Mouse (Mus musculus) G1E (cell line): ENCODE data around the gene Diexf. TPM values are rescaled to one million over a fixed set of nuclear protein-coding genes. Genes with fewer than 3 reads are reported as not detected.

Source experiments
- ATAC-seq: 2 replicates; pipeline ENCODE4 v1.8.0; 2016; ENCODE audit warnings: mild to moderate bottlenecking; ENCODE audit not compliant: insufficient number of reproducible peaks, poor library complexity, low FRiP score, severe bottlenecking; ENCODE audit errors: extremely low read depth
- DNase-seq: peaks from one replicate; pipeline ENCODE4 v3.0.0; 2012; ENCODE audit warnings: low spot score
- H3K27me3 ChIP-seq: 2 replicates; pipeline ENCODE4 v1.6.1; 2012; ENCODE audit warnings: mild to moderate bottlenecking, low read length, inconsistent platforms; ENCODE audit not compliant: insufficient read depth
- H3K36me3 ChIP-seq: replicated peaks from 2 replicates; pipeline ENCODE3; 2012; ENCODE audit warnings: mild to moderate bottlenecking, inconsistent platforms
- H3K4me1 ChIP-seq: 2 replicates; pipeline ENCODE4 v1.6.1; 2012; ENCODE audit warnings: low read depth, low read length, inconsistent platforms, mixed read lengths; ENCODE audit not compliant: insufficient read depth
- H3K4me3 ChIP-seq: 2 replicates; pipeline ENCODE4 v1.5.1; 2012; ENCODE audit warnings: low read depth, mild to moderate bottlenecking, inconsistent platforms, low read length, moderate library complexity, mixed read lengths
- H3K9me3 ChIP-seq: replicated peaks from 2 replicates; pipeline ENCODE4 v1.6.1; 2012; ENCODE audit warnings: inconsistent platforms
- CTCF ChIP-seq: IDR thresholded peaks from 2 replicates; pipeline ENCODE4 v1.5.1; 2012; ENCODE audit warnings: low read depth, low read length, inconsistent platforms, mixed read lengths
- GATA1 ChIP-seq: IDR thresholded peaks from 2 replicates; pipeline ENCODE4 v1.6.1; 2012; ENCODE audit warnings: borderline replicate concordance, low read length, inconsistent platforms, mixed read lengths
- GATA2 ChIP-seq: IDR thresholded peaks from 2 replicates; pipeline ENCODE4 v1.6.1; 2012; ENCODE audit warnings: low read depth, low read length, inconsistent platforms, borderline replicate concordance
- POLR2AphosphoS5 ChIP-seq: IDR thresholded peaks from 2 replicates; pipeline ENCODE4 v1.6.1; 2012; ENCODE audit warnings: low read depth, low read length, inconsistent platforms; ENCODE audit not compliant: insufficient replicate concordance
- TAL1 ChIP-seq: conservative IDR thresholded peaks from 2 replicates; pipeline ENCODE4 v1.6.1; 2012; ENCODE audit warnings: low read depth, low read length, inconsistent platforms, mixed read lengths
- polyA plus RNA-seq: library from polyadenylated mRNA; stranded (reverse); fragments of >175 nt; gene quantifications from 2 replicates; pipeline ENCODE4 v1.2.3, GENCODE M21; 2012
- total RNA-seq, 2 experiments: library from RNA; stranded (forward) in 1 of 2; stranded (reverse) in 1 of 2; fragments of 200-1000 nt in 1 of 2; fragments of >200 nt in 1 of 2; fragmentation: Nextera tagmentation in 1 of 2; gene quantifications; 2 replicates each; pipeline ENCODE4 v1.2.3; 2014 to 2017

Gene Diexf
- total and polyA plus RNA-seq, 3 experiments: 3.4 to 28.0 (median 13.2) TPM

GRCm38 (mm10) chr1:193167746-193168145 is 37.7 kb upstream of the Diexf start, which contains the start of gene A130010J15Rik:
TSS of gene A130010J15Rik (plus strand) at chr1:193168046.
- peaks cover 47% of the 10 kb centered on the region for H3K27me3 ChIP-seq
- DNase-seq (no peak), ATAC-seq (no peak)
- H3K4me1 ChIP-seq: peaks cover 13% of the 10 kb centered on the region
- no peak within 1 kb of the TSS for H3K4me3 ChIP-seq
- H3K9me3 ChIP-seq: no peaks in the 10 kb centered on the region
- TF ChIP-seq TAL1: no peak
- no peak for TF ChIP-seq GATA1
- TF ChIP-seq POLR2AphosphoS5: no peak
- TF ChIP-seq GATA2: no peak
- TF ChIP-seq CTCF: no peak
- H3K36me3 ChIP-seq: peaks cover 4% of the 10 kb centered on the region

GRCm38 (mm10) chr1:193160317-193161032 is 30.4 kb upstream of the Diexf start:
- TF ChIP-seq CTCF: no peak
- TF ChIP-seq GATA2: no peak
- no peak for TF ChIP-seq TAL1
- no peak for TF ChIP-seq POLR2AphosphoS5
- no peak for TF ChIP-seq GATA1
- ATAC-seq: peak; percentile 97

GRCm38 (mm10) chr1:193159613-193160012 is 29.5 kb upstream of the Diexf start:
- H3K9me3 ChIP-seq: no peaks in the 10 kb centered on the region
- DNase-seq (no peak), ATAC-seq (no peak)
- H3K4me3 ChIP-seq: no peak overlapping the region
- peaks cover 22% of the 10 kb centered on the region for H3K4me1 ChIP-seq
- peaks cover 37% of the 10 kb centered on the region for H3K27me3 ChIP-seq
- TF ChIP-seq GATA2: no peak
- TF ChIP-seq GATA1: no peak
- H3K36me3 ChIP-seq: no peaks in the 10 kb centered on the region

More at GRCm38 (mm10) chr1:193160317-193161032, 30.4 kb upstream of the Diexf start:
- H3K4me3 ChIP-seq: peak overlapping the region; percentile 46; the same call in 1 of the 2 replicates
- DNase-seq: peak; percentile 79
- peaks cover 22% of the 10 kb centered on the region for H3K4me1 ChIP-seq
- no peaks in the 10 kb centered on the region for H3K36me3 ChIP-seq
- peaks cover 37% of the 10 kb centered on the region for H3K27me3 ChIP-seq
- H3K9me3 ChIP-seq: no peaks in the 10 kb centered on the region

GRCm38 (mm10) chr1:193159163-193159562 is 29.1 kb upstream of the Diexf start:
- Histone ChIP-seq H3K4me3 (no peak overlapping the region), H3K36me3 (no peaks in the 10 kb centered on the region), H3K27me3 (peaks cover 33% of the 10 kb centered on the region), H3K9me3 (no peaks in the 10 kb centered on the region), H3K4me1 (peaks cover 22% of the 10 kb centered on the region)
- no peak for DNase-seq
- TF ChIP-seq CTCF (no peak), GATA2 (no peak), GATA1 (no peak), TAL1 (no peak), POLR2AphosphoS5 (no peak)
- ATAC-seq: no peak

DNA sequence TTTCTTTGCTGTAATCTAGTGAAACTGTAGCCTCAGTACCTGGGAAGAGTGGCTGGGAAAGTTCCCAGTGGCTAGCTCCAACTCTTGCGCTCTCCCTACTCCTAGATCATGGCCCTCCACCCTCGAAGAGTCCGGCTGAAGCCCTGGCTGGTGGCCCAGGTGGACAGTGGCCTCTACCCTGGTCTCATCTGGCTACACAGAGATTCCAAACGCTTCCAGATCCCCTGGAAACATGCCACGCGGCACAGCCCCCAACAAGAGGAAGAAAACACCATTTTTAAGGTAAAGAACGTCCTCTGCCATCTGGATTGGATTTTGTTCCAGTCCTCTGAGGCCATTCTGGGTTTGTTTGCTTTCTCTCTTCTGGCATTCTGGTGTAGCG is 27.0 kb upstream of the Diexf start:
- H3K4me3 ChIP-seq: no peak overlapping the region
- no peaks in the 10 kb centered on the region for H3K9me3 ChIP-seq
- no peak for DNase-seq
- ATAC-seq: no peak
- peaks cover 29% of the 10 kb centered on the region for H3K4me1 ChIP-seq
- TF ChIP-seq CTCF (no peak), GATA1 (no peak), TAL1 (no peak), POLR2AphosphoS5 (no peak), GATA2 (no peak)
- peaks cover 32% of the 10 kb centered on the region for H3K27me3 ChIP-seq
- no peaks in the 10 kb centered on the region for H3K36me3 ChIP-seq

DNA sequence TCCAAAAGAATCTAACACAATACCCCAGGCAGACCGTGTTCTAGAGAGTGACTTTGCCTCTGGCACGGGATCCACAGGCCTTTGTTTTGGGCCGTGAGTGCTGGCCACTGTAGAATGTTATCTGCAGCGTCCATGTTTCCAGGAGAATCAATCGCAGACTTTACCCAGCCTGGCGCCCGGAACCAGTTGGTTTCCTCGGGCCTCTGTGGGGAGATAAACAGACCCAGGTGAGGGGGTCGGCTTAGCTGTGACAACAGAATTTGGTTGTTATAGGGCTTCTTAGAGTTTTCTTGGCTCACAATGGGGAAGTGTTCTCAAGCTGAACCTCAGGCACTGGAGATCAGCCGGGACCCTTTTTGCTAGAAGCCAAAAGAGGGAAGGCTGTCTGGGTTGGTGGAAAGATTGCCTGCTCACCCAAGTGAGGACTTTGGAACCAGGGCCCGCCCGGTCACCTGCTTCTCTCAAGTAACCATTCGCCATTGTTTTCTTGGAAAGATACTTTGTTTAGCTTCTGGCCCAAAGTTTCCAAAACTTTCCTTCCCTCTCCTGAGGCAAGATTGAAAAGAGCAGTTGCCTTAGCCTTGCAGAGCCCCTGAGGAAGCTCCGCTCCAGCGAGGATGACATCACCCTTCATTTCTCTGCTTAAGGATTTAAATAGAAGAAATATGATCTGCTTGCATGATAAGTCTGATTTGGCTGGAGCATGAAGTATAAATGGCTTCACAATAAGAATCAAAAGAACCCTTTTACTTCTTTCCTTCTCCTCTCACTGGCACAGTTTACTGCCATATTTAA is 26.4 kb upstream of the Diexf start:
- no peaks in the 10 kb centered on the region for H3K9me3 ChIP-seq
- H3K4me3 ChIP-seq: no peak overlapping the region
- TF ChIP-seq GATA1 (no peak), CTCF (no peak), TAL1 (no peak), GATA2 (no peak), POLR2AphosphoS5 (no peak)
- DNase-seq (no peak), ATAC-seq (no peak)
- H3K4me1 ChIP-seq: peaks cover 29% of the 10 kb centered on the region
- no peaks in the 10 kb centered on the region for H3K36me3 ChIP-seq
- H3K27me3 ChIP-seq: peaks cover 31% of the 10 kb centered on the region

- DNase-seq: no peak
- Histone ChIP-seq H3K9me3 (no peaks in the 10 kb centered on the region), H3K36me3 (no peaks in the 10 kb centered on the region), H3K4me3 (no peak overlapping the region), H3K27me3 (peaks cover 46% of the 10 kb centered on the region), H3K4me1 (peaks cover 8% of the 10 kb centered on the region)
- no peak for TF ChIP-seq CTCF
- no peak for ATAC-seq
These were observed 23.5 kb upstream of the Diexf start for GRCm38 (mm10) chr1:193153561-193153960.
